Mouse (Mus musculus) cerebellum, adult 9-11 months (tissue): ENCODE results near the gene Nphp1.
A peak's percentile ranks its signal among the peaks of the same experiment; 100 is the strongest.

Experiments used
- DNase-seq: peaks from one replicate; pipeline ENCODE4 v3.0.0; 2022

The Nphp1 gene

DNA sequence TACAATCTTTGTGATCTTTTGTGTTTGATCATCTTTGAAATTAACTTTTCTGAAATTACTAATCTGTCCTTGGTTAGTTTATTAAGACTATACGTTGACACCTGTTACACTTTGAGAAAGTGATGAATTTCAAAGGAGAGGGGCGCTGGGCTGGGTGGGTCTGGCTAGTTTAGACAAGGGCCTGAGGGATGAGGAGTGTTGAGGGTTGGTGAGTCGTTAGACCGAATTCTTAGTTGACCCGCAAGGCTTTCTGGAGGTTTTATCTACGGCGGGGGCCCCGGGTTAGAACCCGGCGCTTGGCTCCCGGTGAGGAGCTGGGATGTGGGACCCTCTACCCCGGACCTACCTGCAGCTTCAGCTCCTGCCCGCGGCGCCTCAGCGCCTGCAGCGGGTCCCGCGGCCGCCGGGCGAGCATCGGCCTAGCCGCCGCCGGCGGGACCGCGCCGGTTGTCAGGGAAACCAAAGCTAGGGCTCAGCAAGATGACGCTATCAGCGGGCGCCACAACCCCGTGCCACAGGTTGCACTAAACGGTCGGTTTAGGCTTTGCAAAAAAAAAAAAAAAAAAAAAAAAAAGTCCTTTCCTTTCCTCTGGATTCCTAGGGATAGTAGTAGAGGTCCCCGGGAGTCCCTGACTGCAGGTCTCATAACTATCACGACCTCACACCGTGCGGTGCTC lies at the start of gene Nphp1:
Gene Nphp1 (minus strand): TSS at position 458 of the 677 bp plus-strand sequence.
- DNase-seq = peak; percentile 75

DNA sequence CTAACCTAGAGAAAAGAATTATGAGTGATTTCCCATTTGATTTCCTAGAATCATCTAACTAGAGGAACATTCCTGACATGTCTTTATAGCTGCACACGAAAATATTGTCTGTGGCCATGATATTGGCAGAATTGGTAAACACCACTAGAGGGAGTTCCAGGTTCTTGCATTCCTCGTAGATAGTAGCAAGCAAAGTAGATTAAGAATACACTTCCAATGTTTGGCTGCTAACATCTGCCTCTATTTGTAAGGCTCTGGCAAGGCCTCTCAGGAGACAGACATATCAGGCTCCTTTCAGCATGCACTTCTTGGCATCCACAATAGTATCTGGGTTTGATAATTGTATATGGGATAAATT lies 44.1 kb upstream of the Nphp1 start:
- DNase-seq = no peak

DNA sequence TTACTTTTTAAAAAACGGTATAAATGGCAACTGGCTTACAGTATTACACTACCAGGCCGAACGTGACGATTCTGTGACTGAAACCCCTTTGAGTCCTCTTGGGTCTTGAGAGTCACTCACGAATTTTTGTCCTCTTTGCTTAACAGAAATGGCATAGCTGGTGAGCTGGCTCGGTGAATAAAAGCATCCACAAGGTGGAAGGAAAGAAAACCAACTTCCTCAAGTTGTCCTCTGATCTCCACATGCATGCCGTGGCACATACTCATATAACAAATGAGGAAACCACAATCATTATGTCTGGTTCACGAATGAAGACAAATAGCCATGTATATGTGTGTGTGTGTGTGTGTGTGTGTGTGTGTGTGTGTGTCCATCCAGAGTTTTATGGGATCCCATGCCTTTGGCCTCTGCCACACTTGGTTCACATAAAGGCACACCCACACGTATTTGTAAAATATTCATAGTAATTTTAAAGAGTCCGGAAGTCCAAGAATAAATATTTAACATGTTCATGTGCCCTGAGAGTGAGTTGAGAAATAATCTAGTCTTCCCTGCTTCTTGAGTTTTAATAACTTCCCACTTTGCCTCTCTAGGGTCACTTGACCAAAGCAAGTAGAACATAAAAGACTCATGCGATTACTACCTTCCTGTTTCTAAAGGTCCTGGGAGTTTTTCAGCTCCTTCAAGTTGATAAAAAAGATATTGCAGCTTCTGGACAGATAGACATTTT lies 43.6 kb upstream of the Nphp1 start:
- DNase-seq = no peak

DNA sequence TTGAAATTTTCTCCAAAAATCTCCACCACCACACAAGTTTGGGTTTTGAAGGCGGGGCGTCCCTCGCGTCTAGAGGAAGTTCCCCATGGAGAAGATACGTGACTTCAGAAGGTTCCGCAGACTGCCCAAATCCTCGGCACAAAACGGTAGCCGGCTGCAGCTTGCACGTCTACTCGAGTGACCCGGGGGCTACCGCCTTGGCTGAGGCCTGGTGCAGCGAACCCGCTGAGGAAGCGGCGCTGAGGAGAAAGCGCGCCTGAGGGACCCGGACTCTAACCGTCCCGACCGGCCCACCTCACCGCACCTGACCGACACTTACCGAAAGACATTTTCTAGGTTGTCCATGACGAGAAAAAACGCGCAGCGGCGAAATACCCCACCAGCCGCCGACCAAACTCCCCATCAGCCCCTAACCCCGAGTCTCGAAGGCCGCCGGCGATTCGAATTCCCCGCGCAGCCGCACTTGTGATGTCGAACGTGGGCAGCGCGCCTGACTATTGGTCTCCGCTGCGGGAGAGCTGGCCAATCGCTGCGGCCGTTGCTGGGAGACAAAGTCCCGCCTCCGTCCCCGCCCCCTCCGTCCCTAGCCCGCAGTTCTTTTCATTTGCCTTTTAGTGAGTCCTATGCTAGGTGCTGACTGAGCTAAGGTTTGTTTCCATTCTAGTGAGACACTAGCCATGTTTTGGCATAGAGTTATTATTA lies 42.9 kb upstream of the Nphp1 start, which contains the start of gene Bub1:
Gene Bub1 (minus strand): TSS at position 465 of the 702 bp plus-strand sequence.
- peak; percentile 91 for DNase-seq

DNA sequence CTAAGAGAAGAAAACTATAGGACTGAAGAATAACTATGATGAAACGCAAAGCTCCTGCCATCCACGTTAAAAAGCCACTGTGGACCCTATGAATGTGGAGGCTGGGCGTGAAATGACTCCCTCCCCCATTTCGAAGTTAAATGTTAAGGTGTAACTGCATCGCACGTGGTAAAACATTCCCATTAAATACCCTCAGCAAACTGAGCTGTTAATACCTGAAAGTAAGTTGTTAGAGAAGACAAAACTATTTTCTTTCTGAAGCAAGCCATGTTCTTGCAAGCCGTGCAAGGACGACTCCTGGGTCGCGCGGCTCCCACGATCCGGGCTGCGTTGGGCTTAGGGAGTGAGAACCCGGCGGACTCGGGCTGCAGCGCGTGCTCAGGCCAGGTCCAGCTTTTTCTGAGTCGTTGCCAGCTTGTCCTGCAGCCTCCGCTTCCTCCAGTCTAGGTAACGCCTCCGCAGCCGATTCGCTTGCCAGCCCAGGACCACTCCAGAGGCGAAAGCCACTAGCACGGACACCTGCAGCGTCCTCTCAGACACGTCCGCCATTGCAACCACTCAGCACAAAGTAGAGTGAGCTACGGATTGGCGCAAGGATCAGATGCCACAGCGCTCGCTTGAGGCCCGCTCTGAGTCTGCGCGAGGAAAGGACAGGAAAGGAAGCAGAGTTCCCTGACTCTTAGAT lies 3.4 kb upstream of the Nphp1 start, which contains the start of gene Mtln:
Gene Mtln (minus strand): TSS at position 570 of the 685 bp plus-strand sequence.
- peak; percentile 91 for DNase-seq

DNA sequence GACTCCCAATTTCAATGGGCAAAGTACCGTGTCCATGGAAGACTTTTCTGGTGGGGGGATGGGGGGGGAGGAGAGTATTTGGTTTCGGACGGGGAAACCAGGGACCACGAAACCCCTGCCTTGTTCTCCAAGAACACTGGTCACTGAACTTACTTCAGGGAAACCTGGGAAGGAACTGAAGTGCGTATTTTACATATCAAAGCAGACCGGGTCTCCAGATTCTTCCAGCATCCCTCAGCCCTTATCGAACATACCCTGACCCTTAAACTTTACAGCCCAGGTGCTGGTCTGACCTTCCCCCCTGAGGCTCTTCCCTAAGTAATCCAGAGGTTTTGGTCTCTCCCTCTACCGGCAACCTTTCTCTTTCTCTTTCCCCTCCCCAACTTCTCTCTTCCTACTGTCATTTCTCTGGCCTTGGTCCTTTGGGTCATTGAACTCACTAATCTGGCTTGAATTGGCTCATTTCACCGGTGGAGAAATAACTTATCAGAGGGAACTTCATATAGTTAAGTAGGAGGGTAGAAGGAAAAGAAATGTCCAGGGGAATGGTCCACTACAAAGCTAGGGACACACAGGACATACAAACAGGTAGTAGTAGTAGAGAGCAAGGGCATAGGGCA lies 1.1 kb upstream of the Nphp1 start:
- DNase-seq = no peak

DNA sequence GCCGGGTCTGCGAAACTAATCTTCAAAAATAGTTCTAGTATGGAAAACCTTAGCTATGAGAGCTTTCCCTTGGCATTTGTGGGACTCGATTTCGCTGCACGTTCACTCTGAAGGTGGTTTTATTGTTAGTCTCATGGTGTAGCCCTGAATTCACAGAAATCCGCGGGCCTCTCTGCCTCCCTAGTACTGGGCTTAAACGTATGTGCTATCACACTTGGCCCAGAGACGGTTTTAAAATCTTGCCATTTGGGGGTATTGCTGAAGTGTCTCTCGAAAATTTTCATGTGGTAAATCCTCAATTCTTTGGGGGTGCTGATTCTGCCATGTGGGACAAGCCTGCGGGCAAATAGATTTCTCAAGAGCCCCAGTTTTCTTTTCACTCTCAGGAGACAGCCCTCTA lies 441 bp upstream of the Nphp1 start:
- no peak for DNase-seq

DNA sequence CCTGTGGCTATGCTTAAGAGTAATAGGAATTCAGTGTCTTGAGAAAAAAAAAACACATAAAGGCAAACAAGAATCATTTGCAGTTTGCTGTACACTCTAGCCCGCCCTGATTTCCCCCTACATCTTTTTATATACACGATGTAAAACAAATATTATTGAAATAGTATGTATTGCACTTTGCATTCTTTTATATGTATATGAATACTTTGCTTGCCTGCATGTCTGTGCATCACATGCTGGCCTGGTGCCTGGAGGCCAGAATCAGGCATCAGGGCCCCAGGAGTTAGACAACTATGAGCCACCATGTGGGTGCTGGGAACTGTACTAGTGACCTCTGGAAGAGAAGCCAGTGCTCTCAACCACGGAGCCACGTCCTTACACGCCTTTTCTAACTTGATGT lies 1.5 kb downstream of the Nphp1 start:
- DNase-seq = peak; percentile 10

DNA sequence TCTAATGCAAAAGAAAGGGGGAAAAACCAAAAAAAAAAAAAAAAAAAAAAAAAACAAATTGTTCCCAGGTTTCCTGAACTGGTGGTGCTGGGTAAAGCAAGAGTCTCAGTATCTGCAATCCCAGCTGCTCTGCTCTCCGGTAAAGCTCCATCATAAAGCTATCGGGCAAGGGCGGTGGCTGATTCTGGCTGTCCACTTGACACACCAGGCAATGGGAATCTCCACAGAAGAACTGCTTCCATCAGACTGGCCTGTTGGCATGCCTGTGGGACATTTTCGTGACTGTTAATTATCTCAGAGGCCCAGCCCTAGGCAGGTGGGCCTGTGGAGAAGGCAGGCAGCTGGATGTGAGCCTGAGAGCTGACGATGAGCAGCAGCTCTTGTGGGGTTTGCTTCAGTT lies 10.2 kb downstream of the Nphp1 start:
- no peak for DNase-seq

DNA sequence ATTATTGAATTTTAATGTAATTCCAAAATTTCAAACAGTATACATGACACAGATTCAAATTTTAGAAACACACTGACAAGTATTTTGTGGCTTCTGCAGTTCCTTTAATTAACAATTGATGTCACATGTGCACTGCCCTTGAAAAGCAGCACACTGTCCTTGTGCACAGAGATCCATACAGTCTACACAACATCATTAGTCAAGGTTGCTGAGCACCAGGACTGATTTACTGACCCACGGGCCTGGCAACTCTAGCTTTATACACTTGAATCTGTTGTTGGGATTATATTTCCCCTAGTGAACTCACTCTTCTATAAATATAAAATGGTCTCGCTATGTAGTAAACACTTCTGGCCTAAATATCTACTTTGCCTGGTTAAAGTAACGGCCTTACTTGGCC lies 13.7 kb downstream of the Nphp1 start:
- DNase-seq = no peak

DNA sequence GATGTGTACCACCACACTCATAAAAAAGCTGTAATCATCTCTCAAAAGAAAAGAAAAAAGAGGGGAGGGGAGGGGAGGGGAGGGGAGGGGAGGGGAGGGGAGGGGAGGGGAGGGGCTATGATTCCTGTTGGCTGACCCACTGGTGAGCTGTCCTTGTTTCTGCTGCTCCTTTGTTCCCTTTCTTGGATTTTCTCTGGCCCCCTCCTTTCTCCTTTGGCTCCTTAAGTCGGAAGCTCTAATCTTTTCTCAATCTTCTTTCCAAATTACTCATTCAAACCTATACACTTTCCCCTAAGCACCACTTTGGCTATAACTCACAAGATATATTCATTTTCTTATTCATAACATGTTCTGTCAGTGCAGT lies 14.1 kb downstream of the Nphp1 start:
- no peak for DNase-seq

DNA sequence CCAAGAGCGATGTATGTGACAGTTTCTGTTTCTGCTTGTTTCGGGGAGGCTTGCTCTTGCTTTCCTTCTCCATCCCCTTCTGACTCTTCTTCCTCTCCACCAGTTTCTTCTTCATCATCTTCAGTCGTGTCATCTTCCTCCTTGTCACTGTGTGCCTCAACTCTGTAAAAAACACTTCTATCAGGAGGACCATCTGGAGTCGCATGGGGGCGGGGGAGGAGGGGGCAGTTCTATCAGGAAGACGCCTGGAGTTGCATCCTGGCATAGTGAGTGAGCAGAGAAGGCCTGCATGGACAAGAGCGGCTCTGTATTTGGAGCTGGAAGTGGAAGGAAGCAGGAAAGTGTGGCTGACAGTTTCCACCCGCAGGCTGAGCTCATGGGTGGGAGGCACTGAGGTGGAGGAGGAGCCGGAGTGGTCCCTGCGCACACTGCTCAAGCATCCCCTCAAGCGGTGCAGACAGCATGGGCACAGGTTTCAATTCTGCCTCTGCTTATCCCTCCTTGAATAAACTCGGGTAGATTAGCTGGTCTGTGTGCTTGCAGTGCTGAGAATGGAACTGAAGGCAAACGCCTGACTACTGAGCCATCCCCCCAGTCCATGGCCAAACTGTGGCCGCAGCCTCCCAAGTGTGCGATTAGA lies 14.6 kb downstream of the Nphp1 start:
- no peak for DNase-seq

DNA sequence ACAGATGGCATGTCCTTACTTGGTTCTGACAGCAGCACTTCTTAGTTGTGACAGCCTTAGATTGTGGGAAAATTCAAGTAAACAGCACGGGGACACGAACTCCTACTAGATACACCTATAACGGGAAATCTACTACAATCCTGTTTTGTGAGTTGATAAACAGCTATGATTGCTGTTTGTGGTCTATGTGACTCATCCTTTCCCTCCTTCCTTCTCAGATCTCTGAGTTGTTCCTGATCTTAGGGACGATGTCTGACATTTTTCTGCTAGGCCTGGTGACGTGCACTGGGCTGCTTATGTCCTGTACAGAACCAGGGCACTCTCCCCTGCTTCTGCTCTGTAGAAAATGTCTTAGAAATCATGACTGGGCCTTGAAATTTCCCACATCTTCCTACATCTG lies 27.1 kb downstream of the Nphp1 start:
- DNase-seq = no peak

DNA sequence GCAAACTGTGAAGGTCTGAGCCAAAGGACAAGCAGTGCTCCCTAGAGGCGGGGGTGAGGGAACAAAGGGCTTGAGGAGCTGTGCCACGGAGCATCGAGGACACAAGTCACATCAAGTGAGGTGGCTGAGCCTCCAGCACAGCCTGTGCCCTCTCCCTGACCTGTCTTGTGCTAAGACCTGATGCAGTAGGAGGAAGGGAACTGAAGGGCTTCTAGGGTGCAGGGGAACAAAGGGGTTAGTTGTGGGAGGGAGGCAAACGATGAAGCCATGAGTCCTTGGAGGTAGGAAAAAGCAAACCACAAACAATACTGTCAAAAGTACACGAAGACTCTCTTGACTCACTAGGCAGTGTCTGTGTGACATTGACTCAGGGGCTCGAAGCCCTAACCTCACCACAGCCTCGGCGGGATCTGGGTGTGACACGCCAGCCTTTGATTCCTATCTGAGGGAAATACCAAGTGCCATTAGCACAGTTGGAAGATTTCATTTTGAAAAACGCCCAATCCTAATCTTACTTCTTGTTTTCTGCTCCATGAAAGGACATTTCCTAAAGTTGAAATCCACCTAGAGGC lies 28.2 kb downstream of the Nphp1 start:
- DNase-seq = no peak

DNA sequence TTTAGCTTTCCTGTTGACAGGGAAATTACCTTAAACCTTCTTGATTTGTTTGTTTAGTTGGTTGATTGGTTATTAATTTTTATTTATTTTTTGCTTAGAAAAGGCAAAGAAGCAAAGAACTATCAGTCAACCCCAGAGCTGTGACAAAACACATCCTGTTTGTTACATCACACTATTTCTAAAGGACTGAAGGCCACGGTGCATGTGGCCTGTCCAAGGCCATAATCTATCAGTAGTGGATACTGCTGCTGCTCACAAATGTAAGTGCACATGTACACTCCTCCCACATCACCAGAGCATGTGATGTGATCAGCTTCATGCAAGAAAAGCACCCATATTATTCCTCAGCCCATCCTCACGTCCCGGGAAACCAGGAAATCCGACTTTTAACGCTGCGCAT lies 28.7 kb downstream of the Nphp1 start:
- DNase-seq = no peak

DNA sequence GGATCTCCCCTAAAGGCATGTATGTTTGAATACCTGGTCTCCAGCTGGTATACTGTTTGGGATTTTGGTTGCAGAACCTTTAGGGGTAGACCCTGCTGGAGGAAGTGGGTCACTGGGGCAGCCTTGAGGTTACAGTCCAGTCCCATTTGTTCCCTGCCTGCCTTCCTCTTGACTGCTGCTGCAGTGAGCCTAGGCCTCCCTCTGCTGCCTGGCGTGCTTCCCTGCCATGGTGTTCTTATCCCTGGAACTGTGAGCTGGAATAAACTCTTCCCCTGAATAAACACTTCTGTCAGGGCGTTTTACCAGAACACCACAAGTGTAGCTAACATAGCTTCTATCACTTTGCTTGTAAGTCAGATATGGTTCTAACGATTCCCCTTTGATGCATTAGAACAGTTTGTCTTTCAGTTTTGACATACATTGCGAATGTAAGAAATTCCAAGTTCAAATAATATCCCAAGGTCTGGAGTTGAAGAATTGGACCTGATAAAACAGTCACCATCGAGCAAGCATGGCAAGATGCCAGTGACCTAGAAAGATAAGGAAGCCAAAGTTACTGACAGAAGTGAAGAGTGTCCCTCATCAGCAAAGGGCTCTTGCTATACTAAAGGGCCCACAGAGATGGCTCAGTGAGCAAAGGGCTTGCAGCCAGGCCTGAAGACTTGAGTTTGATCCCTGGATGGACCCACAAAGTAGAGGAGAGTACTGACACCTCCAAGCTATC lies 29.4 kb downstream of the Nphp1 start:
- DNase-seq = no peak

DNA sequence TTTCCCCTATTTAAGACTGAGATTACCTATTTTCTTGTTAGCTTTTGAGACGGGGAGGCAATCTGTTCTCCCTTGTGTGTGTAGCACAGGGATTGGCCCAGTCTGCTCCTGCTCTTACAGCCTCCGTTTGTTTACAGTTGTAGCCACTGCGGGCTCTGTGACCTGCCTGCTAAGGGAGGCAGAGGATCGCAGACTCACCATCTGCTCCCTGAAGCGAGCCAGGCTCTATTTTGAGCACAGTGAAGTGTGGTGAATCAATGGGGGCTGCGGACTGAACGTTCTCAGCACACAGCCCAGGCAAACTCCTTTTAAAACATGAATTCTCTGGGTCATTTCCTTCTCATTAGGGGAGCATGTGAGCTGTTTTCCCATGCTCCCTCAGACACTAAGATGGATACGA lies 31.5 kb downstream of the Nphp1 start:
- peak; percentile 91 for DNase-seq

DNA sequence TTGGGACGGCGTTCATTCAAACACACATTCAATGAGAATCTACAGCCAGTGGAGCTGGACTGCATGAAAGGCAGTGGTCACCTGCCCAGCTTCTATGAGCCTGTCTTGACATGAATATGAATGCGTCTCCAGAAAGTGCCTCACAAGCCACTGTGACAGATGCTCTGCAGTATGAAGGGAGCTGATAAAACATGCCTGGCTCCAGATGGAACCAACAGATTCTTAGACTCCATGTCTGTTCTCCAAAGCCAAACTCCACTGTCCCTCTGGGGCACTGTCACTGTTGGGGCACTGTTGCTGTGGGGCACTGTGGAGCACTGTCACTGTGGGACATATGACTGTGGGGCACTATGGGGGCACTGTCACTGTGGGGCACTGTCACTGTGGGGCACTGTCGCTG lies 34.6 kb downstream of the Nphp1 start:
- DNase-seq = no peak

DNA sequence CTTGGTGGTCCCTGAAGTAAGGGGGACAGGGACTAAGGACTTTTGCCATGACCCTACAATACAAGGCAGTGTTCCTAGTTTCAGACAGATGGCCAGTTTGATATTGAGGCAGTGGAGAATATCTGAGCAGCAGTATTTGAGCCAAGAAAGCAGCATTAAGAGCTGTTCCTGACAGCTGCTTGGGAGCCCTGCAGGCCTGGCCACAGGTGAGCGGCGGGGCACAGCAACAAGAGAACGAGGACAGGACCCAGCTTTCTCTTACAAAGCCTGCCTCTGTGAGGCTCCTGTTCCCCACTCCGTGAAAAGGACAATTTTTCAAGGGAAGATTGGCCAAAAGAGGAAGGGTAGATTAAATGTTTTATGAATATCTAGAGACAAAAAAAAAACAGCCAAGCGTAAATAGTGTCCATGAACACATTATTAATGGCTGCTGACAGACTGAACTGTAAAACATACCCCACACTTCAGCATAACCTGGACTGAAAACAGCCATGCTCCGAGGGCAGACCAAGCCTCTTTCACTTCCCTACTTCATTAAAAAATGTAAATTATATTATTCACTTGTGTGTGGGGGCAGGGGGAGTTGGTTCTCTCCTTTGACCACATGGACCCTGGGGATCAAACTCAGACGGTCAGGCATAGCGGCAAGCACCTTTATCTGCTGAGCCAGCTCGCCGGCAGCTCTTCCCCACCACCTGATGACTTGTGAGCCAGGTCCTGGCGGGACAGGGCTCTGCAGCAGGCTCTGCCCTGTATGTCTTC lies 36.7 kb downstream of the Nphp1 start:
- DNase-seq = no peak

DNA sequence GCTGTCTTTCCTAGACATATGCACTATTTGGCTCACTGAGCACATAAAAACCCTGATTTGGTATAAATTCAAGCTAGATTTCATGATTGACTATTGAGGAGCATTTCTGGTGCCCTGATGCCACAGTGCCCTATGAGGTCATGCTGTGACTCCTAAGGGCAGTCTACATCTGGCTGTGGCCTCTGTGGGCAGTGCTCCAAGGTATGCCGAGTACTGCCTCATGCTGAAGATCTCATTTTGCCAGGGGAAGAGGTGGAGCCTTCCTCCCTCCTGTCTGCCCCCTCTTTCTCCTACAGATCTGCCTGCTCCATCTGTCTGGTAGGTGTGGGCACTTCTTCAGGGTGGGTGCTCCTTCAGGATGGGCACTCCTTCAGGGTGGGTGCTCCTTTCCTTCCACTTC lies 39.3 kb downstream of the Nphp1 start:
- no peak for DNase-seq

DNA sequence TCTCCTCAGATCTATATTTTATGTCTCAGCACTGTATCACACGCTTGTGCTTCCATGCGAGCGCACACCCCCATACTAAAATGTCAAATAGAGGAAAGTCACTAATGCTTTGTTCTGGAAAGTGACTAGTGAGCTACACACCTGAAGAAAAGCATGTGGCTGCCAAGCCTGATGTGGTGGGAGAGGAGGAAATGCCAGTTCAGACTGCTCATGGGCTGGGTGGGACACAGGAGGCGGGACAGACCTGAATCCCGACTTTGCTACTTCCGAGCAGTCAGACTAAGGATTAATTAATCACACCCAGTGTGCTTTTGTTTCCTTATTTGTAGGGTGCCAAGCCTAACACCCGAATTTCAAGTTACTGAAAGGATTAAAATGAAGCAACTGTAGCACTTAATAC lies 40.4 kb downstream of the Nphp1 start:
- no peak for DNase-seq
